Mouse (Mus musculus) bone marrow, adult 2 months (tissue): Measurements from ENCODE around the gene Olfr1368. TPM values are rescaled to one million over a fixed set of nuclear protein-coding genes. Genes with fewer than 3 reads are reported as not detected.

Experiments
- H3K27ac ChIP-seq: fragments of 200-500 bp; 2 replicates; pipeline ENCODE4 v1.5.1; 2012; ENCODE audit warnings: low read depth, mild to moderate bottlenecking, control low read depth, inconsistent platforms, low read length; ENCODE audit not compliant: control insufficient read depth, poor library complexity, insufficient read depth
- H3K4me1 ChIP-seq: fragments of 200-500 bp; 2 replicates; pipeline ENCODE4 v1.6.1; 2011; ENCODE audit warnings: low read length; ENCODE audit not compliant: control insufficient read depth, insufficient read depth
- H3K4me3 ChIP-seq: fragments of 200-500 bp; replicated peaks from 2 replicates; pipeline ENCODE3; 2011; ENCODE audit warnings: mild to moderate bottlenecking, low read depth, low read length, control low read depth; ENCODE audit not compliant: control insufficient read depth
- CTCF ChIP-seq: fragments of 200-500 bp; IDR thresholded peaks from 2 replicates; pipeline ENCODE4 v1.5.1; 2011; ENCODE audit warnings: low read length, control low read depth; ENCODE audit not compliant: control insufficient read depth, insufficient read depth
- POLR2A ChIP-seq: fragments of 200-500 bp; IDR thresholded peaks from 2 replicates; pipeline ENCODE4 v1.6.1; 2011; ENCODE audit warnings: low read depth, mild to moderate bottlenecking, control low read depth, low read length, borderline replicate concordance; ENCODE audit not compliant: control insufficient read depth
- WGBS: fragments of 180-500 bp; shearing (Covaris S2); methylation state at CpG from one replicate; pipeline ENCODE4 v1.1.7; 2018; 5-methylcytosine and 5-hydroxymethylcytosine counted together
- polyA plus RNA-seq: library from polyadenylated mRNA; stranded (reverse); fragments of >200 nt; gene quantifications from 2 replicates; pipeline ENCODE4 v1.2.4, GENCODE M21; 2011; ENCODE audit warnings: low replicate concordance; ENCODE audit not compliant: missing spikeins, insufficient read depth, insufficient read length

Gene Olfr1368
- polyA plus RNA-seq, 1 experiment: not detected

GRCm38 (mm10) chr13:21169657-21170430 lies 24.2 kb upstream of the Olfr1368 start:
- peak overlapping the region; percentile 16 for H3K27ac ChIP-seq

DNA sequence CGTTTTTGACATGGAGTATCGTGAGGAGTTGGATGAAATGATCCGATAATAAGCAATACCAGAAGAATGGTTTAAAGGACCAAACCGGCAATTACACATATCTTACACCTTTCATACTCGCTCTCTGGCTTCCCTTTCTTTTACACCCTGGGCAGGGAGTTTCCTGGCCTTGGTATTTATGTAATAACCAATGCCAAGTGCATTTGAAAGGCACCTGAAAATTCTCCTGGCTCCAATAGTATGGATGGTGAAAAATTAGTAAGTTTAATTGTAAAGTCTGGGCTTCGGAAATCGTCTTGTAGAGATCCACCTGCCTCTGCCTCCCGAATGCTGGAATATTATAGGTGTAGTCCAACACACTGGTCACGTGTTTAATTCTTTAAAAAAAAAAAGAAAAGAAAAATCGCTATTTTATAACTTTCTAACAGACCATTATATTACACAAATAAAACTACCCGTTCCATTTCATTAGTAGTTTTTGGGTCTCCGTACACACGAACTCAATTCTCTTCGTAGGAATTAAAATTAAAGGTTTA lies 23.5 kb upstream of the Olfr1368 start:
- no peak overlapping the region for H3K27ac ChIP-seq
- TF ChIP-seq POLR2A (no peak; the same call in 1 of the 2 replicates), CTCF (no peak)

More at GRCm38 (mm10) chr13:21169657-21170430, 24.2 kb upstream of the Olfr1368 start:
- 2% methylated on average over 39 of the region's 39 CpGs for WGBS
- peak overlapping the region; percentile 92 for H3K4me3 ChIP-seq
- TF ChIP-seq POLR2A (no peak), CTCF (no peak)
- no peaks in the 10 kb centered on the region for H3K4me1 ChIP-seq

DNA sequence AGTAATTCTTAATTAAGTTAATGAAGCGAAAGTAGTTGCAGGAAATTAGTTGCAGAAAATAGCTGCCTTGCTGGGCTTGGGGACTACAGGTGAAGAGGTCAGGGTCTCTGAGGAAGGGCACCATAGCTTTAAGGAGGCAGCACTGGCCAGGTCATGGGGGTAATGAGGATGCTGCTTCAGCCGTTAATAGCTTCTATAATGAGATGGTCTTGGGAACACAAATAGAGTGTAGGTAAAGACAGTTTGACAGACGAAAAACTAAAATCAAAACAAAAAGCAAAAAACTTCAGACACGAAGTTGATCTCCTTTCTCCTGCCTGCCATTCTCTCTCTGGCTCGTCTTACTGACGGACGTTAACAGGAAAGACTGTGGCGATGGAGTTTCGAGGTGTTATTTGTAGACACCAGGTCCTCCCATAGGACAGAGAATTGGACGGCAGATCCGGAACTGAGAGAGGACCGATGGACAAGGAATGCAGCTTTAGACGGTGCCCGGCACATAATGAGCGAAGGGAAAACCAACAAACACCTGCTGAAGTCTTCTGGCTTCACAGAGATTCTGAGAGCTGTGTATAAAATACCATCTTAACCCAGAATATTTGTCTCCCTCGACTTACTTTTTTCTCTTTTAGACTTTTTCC lies 22.8 kb upstream of the Olfr1368 start:
- under 1% methylated on average over 16 of the region's 16 CpGs for WGBS
- Histone ChIP-seq H3K27ac (peak overlapping the region; percentile 61), H3K4me1 (no peaks in the 10 kb centered on the region), H3K4me3 (peak overlapping the region; percentile 94)
- no peak for TF ChIP-seq CTCF
- TF ChIP-seq POLR2A: no peak

More for the DNA sequence above, 23.5 kb upstream of the Olfr1368 start:
- WGBS: under 1% methylated on average over 14 of the region's 14 CpGs
- no peaks in the 10 kb centered on the region for H3K4me1 ChIP-seq
- H3K4me3 ChIP-seq: peak overlapping the region; percentile 94

- Histone ChIP-seq H3K27ac (no peak overlapping the region), H3K4me1 (no peaks in the 10 kb centered on the region), H3K4me3 (peak overlapping the region; percentile 17)
- no peak for TF ChIP-seq CTCF
- TF ChIP-seq POLR2A: no peak
- WGBS: under 1% methylated on average over 8 of the region's 8 CpGs
Measured at GRCm38 (mm10) chr13:21167910-21168300, 22.2 kb upstream of the Olfr1368 start.

DNA sequence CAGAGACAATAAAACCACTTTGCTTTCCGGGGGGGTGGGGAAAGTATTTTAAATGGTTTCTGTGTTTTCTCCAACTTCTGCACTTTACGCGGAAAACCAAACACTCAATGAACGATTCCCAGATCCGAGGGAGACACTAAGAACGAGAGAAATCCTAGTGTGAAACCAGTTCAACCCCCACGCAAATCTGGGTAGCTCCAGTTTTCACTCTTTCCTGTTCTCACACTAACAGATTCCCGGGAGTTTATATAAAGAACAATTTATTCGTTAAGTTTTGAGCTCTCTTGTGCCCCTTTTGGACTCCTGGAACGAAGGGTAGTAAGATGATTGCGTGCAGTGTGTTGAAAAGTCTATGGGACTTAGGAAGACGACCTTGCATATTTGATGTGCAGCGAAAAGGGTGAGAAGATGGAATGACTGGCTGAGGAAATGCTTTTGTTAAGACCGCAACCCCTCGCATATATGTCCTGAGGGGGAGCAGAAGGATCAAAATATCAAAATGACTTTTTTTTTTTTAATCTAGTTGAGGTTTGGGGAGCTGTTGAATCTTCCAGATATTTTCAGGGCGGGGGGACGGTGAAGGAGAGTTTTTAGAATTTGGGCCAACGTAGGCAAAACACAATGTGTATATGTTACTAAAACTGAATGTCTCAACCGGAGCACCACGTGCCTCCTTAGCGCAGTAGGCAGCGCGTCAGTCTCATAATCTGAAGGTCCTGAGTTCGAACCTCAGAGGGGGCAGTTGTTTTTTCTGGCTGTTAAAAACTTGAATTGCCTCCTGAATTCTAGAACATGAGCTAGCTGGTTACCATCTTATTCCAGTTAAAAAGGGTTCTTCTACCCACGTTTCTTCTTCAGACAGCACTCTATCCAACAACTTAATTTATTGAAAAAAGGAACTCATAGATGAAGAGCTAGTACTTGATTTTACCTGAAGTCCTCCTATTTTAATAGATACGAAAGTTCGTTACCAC lies 21.6 kb upstream of the Olfr1368 start:
- Histone ChIP-seq H3K4me1 (no peaks in the 10 kb centered on the region), H3K27ac (no peak overlapping the region), H3K4me3 (peak overlapping the region; percentile 23)
- TF ChIP-seq POLR2A (no peak), CTCF (no peak)
- WGBS: under 1% methylated on average over 27 of the region's 27 CpGs

DNA sequence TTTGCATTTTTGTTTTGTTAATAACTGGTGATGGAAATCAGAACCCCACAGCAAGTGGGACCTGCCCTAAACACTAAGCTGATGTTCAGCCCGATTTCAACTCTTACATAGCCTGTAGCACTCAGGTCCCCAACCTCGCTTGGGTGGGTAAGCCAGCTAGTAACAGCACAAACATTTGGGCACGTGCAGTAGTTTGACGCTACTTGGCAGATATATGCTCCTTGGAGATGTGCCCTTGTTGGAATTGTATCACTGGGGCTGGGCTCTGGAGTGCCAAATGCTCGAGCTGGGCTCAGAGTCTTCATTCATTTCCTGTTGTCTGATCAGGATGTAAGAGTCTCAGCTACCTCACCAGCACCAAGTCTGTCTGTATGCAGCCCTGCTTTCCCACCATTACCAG lies 16.9 kb upstream of the Olfr1368 start:
- TF ChIP-seq CTCF (no peak), POLR2A (no peak)
- no peak overlapping the region for H3K4me3 ChIP-seq
- 70% methylated on average over 5 of the region's 5 CpGs for WGBS
- no peak overlapping the region for H3K27ac ChIP-seq
- no peaks in the 10 kb centered on the region; the same call in 1 of the 2 replicates for H3K4me1 ChIP-seq

DNA sequence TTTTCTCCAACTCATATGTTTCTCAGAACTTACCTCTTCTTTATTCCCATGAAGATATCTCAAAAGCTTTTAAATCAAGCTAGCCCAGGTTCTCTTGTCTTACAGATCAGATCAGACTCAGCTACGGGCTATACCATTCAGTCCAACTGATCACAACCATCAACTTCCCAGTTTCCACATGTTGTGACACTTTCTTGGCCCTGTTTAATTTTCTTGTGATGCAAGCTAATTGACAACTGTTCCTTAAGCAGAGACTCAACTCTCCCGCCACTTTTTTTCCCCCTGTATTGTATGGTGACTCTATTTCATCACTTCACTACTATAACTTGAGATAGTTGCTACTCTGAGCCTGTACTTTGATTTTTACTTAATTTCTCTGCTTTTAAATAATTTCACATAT lies 15.9 kb upstream of the Olfr1368 start:
- TF ChIP-seq CTCF (no peak), POLR2A (no peak)
- no peak overlapping the region for H3K4me3 ChIP-seq
- no peak overlapping the region for H3K27ac ChIP-seq
- WGBS: 17% methylated on average over 2 of the region's 2 CpGs
- H3K4me1 ChIP-seq: no peaks in the 10 kb centered on the region; the same call in 1 of the 2 replicates
